Mouse (Mus musculus): ENCODE data around the gene Spint3. TPM values are rescaled to one million over a fixed set of nuclear protein-coding genes. Genes with fewer than 3 reads are reported as not detected.
A peak's percentile ranks its signal among the peaks of the same experiment; 100 is the strongest.

The Spint3 gene
- polyA plus RNA-seq, 1 experiment = not detected

DNA sequence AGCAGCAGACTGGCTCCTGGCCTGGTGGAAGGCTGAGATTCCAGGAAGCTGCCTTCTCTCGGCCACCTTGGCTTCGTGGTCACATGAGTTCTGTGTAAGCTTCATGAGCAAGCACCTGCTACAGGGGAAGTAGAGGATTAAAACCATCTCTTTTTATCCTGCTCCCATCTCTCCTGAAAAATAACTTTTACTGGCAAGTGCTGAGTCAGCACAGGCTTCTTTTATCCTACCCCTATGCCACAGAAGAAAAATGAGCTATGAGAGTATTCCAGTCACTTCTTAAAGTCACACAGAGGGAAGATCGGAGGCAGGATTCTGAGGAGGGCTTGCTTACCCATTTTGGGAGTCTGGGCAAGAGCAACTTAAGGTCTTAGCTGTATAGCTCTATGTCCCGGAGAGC is 36.3 kb downstream of the Spint3 start:
- no peaks in the 10 kb centered on the region; the same call in 1 of the 2 replicates for H3K4me1 ChIP-seq (ENCODE audit: control insufficient read depth, insufficient read depth, low read length)
- H3K4me3 ChIP-seq (ENCODE audit: control insufficient read depth, low read depth, low read length) = no peak overlapping the region
- H3K27ac ChIP-seq (ENCODE audit: control insufficient read depth, insufficient read depth, low read depth, low read length) = no peak overlapping the region
- no peaks in the 10 kb centered on the region for H3K27me3 ChIP-seq (ENCODE audit: control insufficient read depth, insufficient read depth, low read length)
- H3K36me3 ChIP-seq (ENCODE audit: control insufficient read depth, insufficient read depth, low read length) = no peaks in the 10 kb centered on the region
- TF ChIP-seq CTCF (IDR thresholded peaks at IDR 0.05; ENCODE audit: control insufficient read depth, insufficient read depth, insufficient replicate concordance, low read depth, low read length) (no peak), POLR2A (IDR thresholded peaks at IDR 0.05; ENCODE audit: control insufficient read depth, low read depth, low read length) (no peak)

DNA sequence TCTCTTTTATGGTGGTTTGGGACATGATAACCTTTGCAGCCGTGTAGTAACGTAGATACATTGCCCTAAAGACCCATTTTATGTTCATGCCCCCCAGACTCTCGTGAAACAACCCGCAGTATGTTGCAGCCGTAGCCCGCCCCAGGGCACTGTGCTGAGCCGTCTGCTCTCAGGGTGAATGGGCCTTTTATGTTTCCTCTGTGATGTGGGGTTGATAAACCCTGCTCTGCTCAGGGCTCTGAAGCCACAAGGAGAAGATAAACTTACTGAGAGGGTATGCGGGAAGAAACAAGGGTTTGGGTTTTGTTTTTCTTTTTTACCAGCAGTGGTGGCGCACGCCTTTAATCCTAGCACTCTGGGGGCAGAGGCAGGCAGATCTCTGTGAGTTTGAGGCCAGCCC is 38.9 kb downstream of the Spint3 start:
- Histone ChIP-seq H3K27me3 (ENCODE audit: control insufficient read depth, insufficient read depth, low read length) (no peaks in the 10 kb centered on the region), H3K4me3 (ENCODE audit: control insufficient read depth, low read depth, low read length) (no peak overlapping the region), H3K36me3 (ENCODE audit: control insufficient read depth, insufficient read depth, low read length) (no peaks in the 10 kb centered on the region), H3K4me1 (ENCODE audit: control insufficient read depth, insufficient read depth, low read length) (no peaks in the 10 kb centered on the region; the same call in 1 of the 2 replicates), H3K27ac (ENCODE audit: control insufficient read depth, insufficient read depth, low read depth, low read length) (no peak overlapping the region)
- no peak for TF ChIP-seq POLR2A (IDR thresholded peaks at IDR 0.05; ENCODE audit: control insufficient read depth, low read depth, low read length)
- no peak for TF ChIP-seq CTCF (IDR thresholded peaks at IDR 0.05; ENCODE audit: control insufficient read depth, insufficient read depth, insufficient replicate concordance, low read depth, low read length)

DNA sequence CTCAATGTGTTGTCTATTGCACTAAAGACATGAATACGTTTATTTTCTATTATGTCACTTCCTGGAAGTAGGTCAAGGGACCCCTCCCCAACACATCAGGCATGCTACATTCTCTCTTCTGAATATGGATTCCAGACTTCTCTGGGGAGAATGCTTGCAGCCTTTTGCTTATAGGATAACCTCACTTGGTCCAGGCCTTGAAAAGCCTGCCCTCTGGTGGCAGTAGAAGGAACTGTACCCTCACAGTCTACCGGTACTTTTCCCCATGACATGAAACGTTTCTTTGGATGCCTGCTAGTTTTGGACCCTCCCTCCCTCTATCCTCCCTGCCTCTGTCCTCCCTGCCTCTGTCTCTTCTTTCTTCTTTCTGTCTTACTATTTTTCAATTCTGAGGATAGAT is 42.1 kb downstream of the Spint3 start:
- Histone ChIP-seq H3K36me3 (ENCODE audit: control insufficient read depth, insufficient read depth, low read length) (no peaks in the 10 kb centered on the region), H3K27ac (ENCODE audit: control insufficient read depth, insufficient read depth, low read depth, low read length) (no peak overlapping the region), H3K4me3 (ENCODE audit: control insufficient read depth, low read depth, low read length) (no peak overlapping the region), H3K27me3 (ENCODE audit: control insufficient read depth, insufficient read depth, low read length) (no peaks in the 10 kb centered on the region), H3K4me1 (ENCODE audit: control insufficient read depth, insufficient read depth, low read length) (no peaks in the 10 kb centered on the region; the same call in 1 of the 2 replicates)
- TF ChIP-seq POLR2A (IDR thresholded peaks at IDR 0.05; ENCODE audit: control insufficient read depth, low read depth, low read length) (no peak), CTCF (IDR thresholded peaks at IDR 0.05; ENCODE audit: control insufficient read depth, insufficient read depth, insufficient replicate concordance, low read depth, low read length) (peak; percentile 49; the same call in 1 of the 2 replicates)

DNA sequence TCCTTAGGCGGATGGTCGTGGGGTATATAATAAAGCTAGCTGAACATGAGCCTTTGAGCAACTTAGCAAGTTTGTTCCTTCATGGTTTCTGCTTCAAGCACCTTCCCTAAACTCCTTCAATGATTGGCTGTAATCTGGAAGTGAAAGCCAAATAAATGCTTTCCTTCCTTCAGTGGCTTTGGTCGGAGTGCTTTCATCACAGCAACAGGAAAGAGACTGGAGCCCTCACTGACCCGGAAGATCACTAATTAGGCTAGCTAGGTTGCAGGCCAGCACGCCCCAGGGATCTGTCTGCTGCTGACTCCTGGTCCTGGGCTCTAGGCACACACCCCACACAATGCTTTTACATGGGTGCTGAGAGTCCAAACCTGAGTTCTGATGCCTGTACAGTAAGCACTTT is 44.7 kb downstream of the Spint3 start:
- Histone ChIP-seq H3K36me3 (ENCODE audit: control insufficient read depth, insufficient read depth, low read length) (no peaks in the 10 kb centered on the region), H3K27ac (ENCODE audit: control insufficient read depth, insufficient read depth, low read depth, low read length) (no peak overlapping the region), H3K27me3 (ENCODE audit: control insufficient read depth, insufficient read depth, low read length) (no peaks in the 10 kb centered on the region), H3K4me3 (ENCODE audit: control insufficient read depth, low read depth, low read length) (no peak overlapping the region), H3K4me1 (ENCODE audit: control insufficient read depth, insufficient read depth, low read length) (no peaks in the 10 kb centered on the region; the same call in 1 of the 2 replicates)
- TF ChIP-seq POLR2A (IDR thresholded peaks at IDR 0.05; ENCODE audit: control insufficient read depth, low read depth, low read length) (no peak), CTCF (IDR thresholded peaks at IDR 0.05; ENCODE audit: control insufficient read depth, insufficient read depth, insufficient replicate concordance, low read depth, low read length) (no peak)

DNA sequence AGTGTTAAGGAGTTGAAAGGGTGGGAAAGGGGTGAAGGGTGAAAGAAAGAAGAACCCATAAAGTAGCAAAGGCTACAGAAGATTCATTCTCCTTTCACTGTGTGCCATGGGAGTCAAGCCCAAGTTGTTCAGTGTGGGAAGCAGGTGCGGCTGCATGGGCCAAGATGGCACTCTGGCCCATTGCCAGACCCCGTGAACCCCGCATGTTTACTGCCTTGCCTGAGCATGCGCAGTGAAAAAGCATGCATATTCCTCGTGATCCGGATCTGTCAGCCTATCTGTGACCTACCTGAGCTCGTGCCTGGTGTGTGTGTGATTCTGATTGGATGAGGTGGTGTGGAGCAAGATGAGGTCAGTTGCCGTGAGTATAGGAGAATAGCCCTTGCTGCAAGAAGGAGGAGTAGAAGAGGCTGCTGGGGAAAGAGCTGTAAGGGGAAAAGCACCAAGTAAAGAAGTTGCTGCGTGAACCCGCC is 49.9 kb downstream of the Spint3 start:
- Histone ChIP-seq H3K27me3 (ENCODE audit: control insufficient read depth, insufficient read depth, low read length) (no peaks in the 10 kb centered on the region), H3K36me3 (ENCODE audit: control insufficient read depth, insufficient read depth, low read length) (no peaks in the 10 kb centered on the region), H3K4me1 (ENCODE audit: control insufficient read depth, insufficient read depth, low read length) (no peaks in the 10 kb centered on the region; the same call in 1 of the 2 replicates), H3K27ac (ENCODE audit: control insufficient read depth, insufficient read depth, low read depth, low read length) (no peak overlapping the region), H3K4me3 (ENCODE audit: control insufficient read depth, low read depth, low read length) (no peak overlapping the region)
- no peak for TF ChIP-seq CTCF (IDR thresholded peaks at IDR 0.05; ENCODE audit: control insufficient read depth, insufficient read depth, insufficient replicate concordance, low read depth, low read length)
- no peak for TF ChIP-seq POLR2A (IDR thresholded peaks at IDR 0.05; ENCODE audit: control insufficient read depth, low read depth, low read length)

DNA sequence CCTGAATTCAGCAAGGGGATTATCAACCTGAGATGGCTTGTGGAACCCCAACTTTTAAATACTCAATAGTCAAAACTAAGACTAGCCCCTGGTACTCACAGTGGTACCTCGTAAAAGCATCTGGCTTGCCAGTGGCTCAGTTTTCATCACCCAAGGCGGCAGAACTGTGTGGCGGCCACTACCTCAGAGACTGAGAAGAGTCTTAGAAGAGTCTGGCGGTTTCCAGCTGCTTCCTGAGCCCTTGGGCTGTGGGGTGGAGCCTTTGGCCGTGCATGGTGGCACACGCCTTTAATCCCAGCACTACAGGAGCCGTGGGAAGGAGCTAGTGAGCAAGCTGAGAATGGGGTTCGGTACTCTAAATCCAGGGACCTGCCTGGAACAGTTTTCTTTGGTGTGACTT is 51.0 kb downstream of the Spint3 start:
- Histone ChIP-seq H3K27me3 (ENCODE audit: control insufficient read depth, insufficient read depth, low read length) (no peaks in the 10 kb centered on the region), H3K27ac (ENCODE audit: control insufficient read depth, insufficient read depth, low read depth, low read length) (no peak overlapping the region), H3K4me1 (ENCODE audit: control insufficient read depth, insufficient read depth, low read length) (no peaks in the 10 kb centered on the region; the same call in 1 of the 2 replicates), H3K4me3 (ENCODE audit: control insufficient read depth, low read depth, low read length) (no peak overlapping the region), H3K36me3 (ENCODE audit: control insufficient read depth, insufficient read depth, low read length) (no peaks in the 10 kb centered on the region)
- TF ChIP-seq CTCF (IDR thresholded peaks at IDR 0.05; ENCODE audit: control insufficient read depth, insufficient read depth, insufficient replicate concordance, low read depth, low read length) (no peak), POLR2A (IDR thresholded peaks at IDR 0.05; ENCODE audit: control insufficient read depth, low read depth, low read length) (no peak)

DNA sequence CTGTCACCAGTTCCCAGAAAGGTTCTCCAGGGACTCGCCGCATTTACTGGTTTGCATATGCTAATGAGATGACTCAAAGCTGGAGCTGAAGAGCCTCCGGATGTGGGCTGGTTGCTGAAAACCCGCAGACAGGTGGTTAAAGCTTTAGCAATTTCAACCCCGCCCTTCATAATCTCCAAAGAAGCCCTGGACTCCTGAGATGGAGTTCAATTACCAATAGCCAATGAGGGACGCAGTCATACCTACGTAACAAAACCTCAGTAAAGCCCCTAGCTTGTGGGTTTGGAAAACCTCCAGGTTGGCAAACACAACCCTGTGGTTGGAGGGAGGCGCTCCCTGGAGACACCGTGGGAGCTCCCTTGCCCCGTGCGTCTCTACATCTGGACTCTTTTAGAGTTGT is 51.4 kb downstream of the Spint3 start:
- H3K36me3 ChIP-seq (ENCODE audit: control insufficient read depth, insufficient read depth, low read length) = no peaks in the 10 kb centered on the region
- H3K27me3 ChIP-seq (ENCODE audit: control insufficient read depth, insufficient read depth, low read length) = no peaks in the 10 kb centered on the region
- no peak overlapping the region for H3K27ac ChIP-seq (ENCODE audit: control insufficient read depth, insufficient read depth, low read depth, low read length)
- no peak for TF ChIP-seq POLR2A (IDR thresholded peaks at IDR 0.05; ENCODE audit: control insufficient read depth, low read depth, low read length)
- no peaks in the 10 kb centered on the region; the same call in 1 of the 2 replicates for H3K4me1 ChIP-seq (ENCODE audit: control insufficient read depth, insufficient read depth, low read length)
- H3K4me3 ChIP-seq (ENCODE audit: control insufficient read depth, low read depth, low read length) = no peak overlapping the region

DNA sequence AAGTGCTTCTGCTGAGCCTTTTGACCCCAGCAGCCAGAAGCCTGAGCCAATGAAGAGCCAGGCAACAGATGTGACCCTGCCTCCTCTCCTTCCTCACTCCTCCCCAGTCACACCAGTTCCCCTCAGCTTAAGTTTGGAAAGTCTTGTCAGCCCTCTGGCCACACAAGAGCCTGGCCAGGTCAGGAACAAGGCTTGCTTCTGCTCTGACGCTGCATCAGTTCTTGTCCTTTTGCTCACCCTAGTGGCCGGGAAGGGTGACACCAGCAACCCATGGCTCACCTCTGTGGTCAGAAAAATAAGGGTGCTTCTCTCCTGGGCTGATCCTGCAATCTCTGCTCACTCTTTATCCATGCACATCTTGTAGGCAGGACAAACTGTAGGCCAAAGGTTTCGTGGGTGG is 52.5 kb downstream of the Spint3 start:
- no peak for TF ChIP-seq POLR2A (IDR thresholded peaks at IDR 0.05; ENCODE audit: control insufficient read depth, low read depth, low read length)
- peak; percentile 70; the same call in 1 of the 2 replicates for TF ChIP-seq CTCF (IDR thresholded peaks at IDR 0.05; ENCODE audit: control insufficient read depth, insufficient read depth, insufficient replicate concordance, low read depth, low read length)
- Histone ChIP-seq H3K4me3 (ENCODE audit: control insufficient read depth, low read depth, low read length) (no peak overlapping the region), H3K36me3 (ENCODE audit: control insufficient read depth, insufficient read depth, low read length) (no peaks in the 10 kb centered on the region), H3K27ac (ENCODE audit: control insufficient read depth, insufficient read depth, low read depth, low read length) (no peak overlapping the region), H3K27me3 (ENCODE audit: control insufficient read depth, insufficient read depth, low read length) (no peaks in the 10 kb centered on the region), H3K4me1 (ENCODE audit: control insufficient read depth, insufficient read depth, low read length) (no peaks in the 10 kb centered on the region; the same call in 1 of the 2 replicates)

Other genes with a start within 250 kb of the Spint3 start
- gene Svs5, start 240.7 kb downstream of the Spint3 start, polyA plus RNA-seq (2012; rRNA removed) = 3.4 and 4.2 TPM in 2 replicates
- gene Slpi, start 184.4 kb downstream of the Spint3 start, polyA plus RNA-seq (2012; rRNA removed) = 2.2 and 2.8 TPM in 2 replicates
- 0.04 and 0.05 TPM in 2 replicates for gene Rbpjl, start 170.3 kb downstream of the Spint3 start, polyA plus RNA-seq (2012; rRNA removed)
- gene Matn4, start 168.3 kb downstream of the Spint3 start, polyA plus RNA-seq (2012; rRNA removed) = 0.19 and 0.26 TPM in 2 replicates
- 12.2 and 16.6 TPM in 2 replicates for gene Sdc4, start 129.6 kb downstream of the Spint3 start, polyA plus RNA-seq (2012; rRNA removed)
- 26.1 and 26.4 TPM in 2 replicates for gene Sys1, start 116.5 kb downstream of the Spint3 start, polyA plus RNA-seq (2012; rRNA removed)
- 5.0 and 5.6 TPM in 2 replicates for gene Gm20458, start 112.5 kb downstream of the Spint3 start, polyA plus RNA-seq (2012; rRNA removed)
- 97.8 and 104 TPM in 2 replicates for gene Trp53tg5, start 99.7 kb downstream of the Spint3 start, polyA plus RNA-seq (2012; rRNA removed)
- gene Dbndd2, start 87.4 kb downstream of the Spint3 start, polyA plus RNA-seq (2012; rRNA removed) = 16.5 and 17.0 TPM in 2 replicates
- gene Pigt, start 75.9 kb downstream of the Spint3 start, polyA plus RNA-seq (2012; rRNA removed) = 77.6 and 85.6 TPM in 2 replicates
- 0.51 and 0.72 TPM in 2 replicates for gene Wfdc2, start 11.0 kb downstream of the Spint3 start, polyA plus RNA-seq (2012; rRNA removed)
- 23.9 and 25.0 TPM in 2 replicates for gene Wfdc6a, start 12.0 kb upstream of the Spint3 start, polyA plus RNA-seq (2012; rRNA removed)
- 52.4 and 70.8 TPM in 2 replicates for gene Eppin, start 20.1 kb upstream of the Spint3 start, polyA plus RNA-seq (2012; rRNA removed)
- gene Wfdc6b, start 40.1 kb upstream of the Spint3 start, polyA plus RNA-seq (2012; rRNA removed) = 2.4 and 17.5 TPM in 2 replicates
- gene Wfdc8, start 40.2 kb upstream of the Spint3 start, polyA plus RNA-seq (2012; rRNA removed) = 3.8 and 15.4 TPM in 2 replicates
- 0.12 and 33.5 TPM in 2 replicates for gene Wfdc16, start 65.3 kb upstream of the Spint3 start, polyA plus RNA-seq (2012; rRNA removed)
- 163 and 447 TPM in 2 replicates for gene Wfdc10, start 82.6 kb upstream of the Spint3 start, polyA plus RNA-seq (2012; rRNA removed)
- 0.48 and 29.2 TPM in 2 replicates for gene Wfdc9, start 83.1 kb upstream of the Spint3 start, polyA plus RNA-seq (2012; rRNA removed)
- gene Wfdc11, start 100.6 kb upstream of the Spint3 start, polyA plus RNA-seq (2012; rRNA removed) = 0.20 TPM in 1 of 2 replicates, not detected in the other
- gene Wfdc13, start 111.6 kb upstream of the Spint3 start, polyA plus RNA-seq (2012; rRNA removed) = 0.32 and 36.5 TPM in 2 replicates
- gene Spint4, start 125.0 kb upstream of the Spint3 start, polyA plus RNA-seq (2012; rRNA removed) = not detected in 2 replicates
- 0.69 and 0.93 TPM in 2 replicates for gene Spint5, start 141.8 kb upstream of the Spint3 start, polyA plus RNA-seq (2012; rRNA removed)
- 118 and 120 TPM in 2 replicates for gene Wfdc3, start 172.5 kb upstream of the Spint3 start, polyA plus RNA-seq (2012; rRNA removed)
- gene Dnttip1, start 172.5 kb upstream of the Spint3 start, polyA plus RNA-seq (2012; rRNA removed) = 32.4 and 43.1 TPM in 2 replicates
- gene Ube2c, start 196.4 kb upstream of the Spint3 start, polyA plus RNA-seq (2012; rRNA removed) = 57.7 and 60.0 TPM in 2 replicates
- 0.89 and 5.6 TPM in 2 replicates for gene Tnnc2, start 206.5 kb upstream of the Spint3 start, polyA plus RNA-seq (2012; rRNA removed)
- 9.7 and 11.9 TPM in 2 replicates for gene Snx21, start 212.4 kb upstream of the Spint3 start, polyA plus RNA-seq (2012; rRNA removed)
- 45.6 and 47.9 TPM in 2 replicates for gene Acot8, start 231.4 kb upstream of the Spint3 start, polyA plus RNA-seq (2012; rRNA removed)
- gene Zswim3, start 231.6 kb upstream of the Spint3 start, polyA plus RNA-seq (2012; rRNA removed) = 18.0 and 19.5 TPM in 2 replicates
- 25.3 and 26.0 TPM in 2 replicates for gene Zswim1, start 249.2 kb upstream of the Spint3 start, polyA plus RNA-seq (2012; rRNA removed)